Mouse (Mus musculus) forebrain, embryonic 15.5 days (tissue): Measurements from ENCODE around the gene Rora. TPM values are rescaled to one million over a fixed set of nuclear protein-coding genes. Genes with fewer than 3 reads are reported as not detected.
A peak's percentile ranks its signal among the peaks of the same experiment; 100 is the strongest.

ENCODE experiments used
- ATAC-seq: fragments of 200-750 bp; cut with Nextera tagmentation; replicated peaks from 2 replicates; pipeline ENCODE4 v1.8.0; 2017; ENCODE audit warnings: mild to moderate bottlenecking, moderate TSS enrichment, moderate library complexity
- H3K27ac ChIP-seq: fragments of 300-500 bp; sonication (generic); replicated peaks from 2 replicates; pipeline ENCODE4 v1.5.1; 2015; ENCODE audit warnings: mild to moderate bottlenecking, inconsistent platforms
- H3K27me3 ChIP-seq: fragments of 300-500 bp; sonication (generic); 2 replicates; pipeline ENCODE4 v1.6.1; 2015; ENCODE audit warnings: inconsistent platforms
- H3K36me3 ChIP-seq: fragments of 300-500 bp; sonication (generic); 2 replicates; pipeline ENCODE4 v1.6.1; 2015; ENCODE audit warnings: mild to moderate bottlenecking, inconsistent platforms
- H3K4me1 ChIP-seq: fragments of 300-500 bp; sonication (generic); 2 replicates; pipeline ENCODE4 v1.6.1; 2015; ENCODE audit warnings: inconsistent platforms
- H3K4me2 ChIP-seq: fragments of 300-500 bp; sonication (generic); replicated peaks from 2 replicates; pipeline ENCODE4 v1.6.1; 2015; ENCODE audit warnings: mild to moderate bottlenecking, inconsistent platforms
- H3K4me3 ChIP-seq: fragments of 300-500 bp; sonication (generic); 2 replicates; pipeline ENCODE4 v1.5.1; 2015; ENCODE audit warnings: mild to moderate bottlenecking, inconsistent platforms
- H3K9ac ChIP-seq: fragments of 300-500 bp; sonication (generic); replicated peaks from 2 replicates; pipeline ENCODE4 v1.6.1; 2015; ENCODE audit warnings: mild to moderate bottlenecking, inconsistent platforms
- H3K9me3 ChIP-seq: fragments of 300-500 bp; sonication (generic); 2 replicates; pipeline ENCODE4 v1.6.1; 2016; ENCODE audit warnings: inconsistent platforms
- WGBS: fragments of 180-500 bp; shearing (Covaris S2); methylation state at CpG from one replicate; pipeline ENCODE4 v1.1.7; 2015; ENCODE audit warnings: mixed read lengths; 5-methylcytosine and 5-hydroxymethylcytosine counted together
- polyA plus RNA-seq: library from polyadenylated mRNA; unstranded; fragments of >200 nt; fragmentation: Nextera tagmentation; extraction: Ambion mirVana; gene quantifications from 2 replicates; pipeline ENCODE4 v1.2.1, GENCODE M21; 2015

The Rora gene
- polyA plus RNA-seq, 1 experiment from 2014 or later: 11.8 TPM

GRCm38 (mm10) chr9:68799065-68799464 is 145.5 kb downstream of the Rora start:
- Histone ChIP-seq H3K9me3 (no peaks in the 10 kb centered on the region), H3K27me3 (peaks cover 2% of the 10 kb centered on the region; the same call in 1 of the 2 replicates), H3K4me2 (no peak overlapping the region), H3K36me3 (no peaks in the 10 kb centered on the region), H3K27ac (no peak overlapping the region), H3K4me3 (no peak overlapping the region), H3K4me1 (no peaks in the 10 kb centered on the region), H3K9ac (no peak overlapping the region)
- WGBS: 61% methylated on average over 6 of the region's 6 CpGs
- peak; percentile 83; the same call in 1 of the 2 replicates for ATAC-seq

DNA sequence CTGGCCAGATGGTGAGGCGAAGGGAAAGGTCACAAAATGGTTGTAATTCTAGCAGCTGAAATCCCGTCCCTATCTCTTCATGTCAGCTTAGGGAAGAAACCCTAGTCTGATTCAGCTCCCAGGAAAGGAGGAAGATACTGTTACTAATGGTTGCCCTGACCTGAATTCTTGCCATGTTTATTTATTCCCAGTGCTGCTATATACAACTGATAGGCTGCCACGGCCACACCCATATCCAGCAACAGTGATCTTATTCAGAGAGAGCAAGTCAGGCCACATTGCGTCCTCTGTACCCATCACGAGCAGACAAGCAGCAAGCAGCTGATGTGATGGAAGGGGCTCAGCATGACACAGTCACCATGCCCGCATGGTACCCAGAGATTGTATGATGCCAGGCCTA is 150.6 kb downstream of the Rora start:
- 87% methylated on average over 6 of the region's 6 CpGs for WGBS
- ATAC-seq: no peak

DNA sequence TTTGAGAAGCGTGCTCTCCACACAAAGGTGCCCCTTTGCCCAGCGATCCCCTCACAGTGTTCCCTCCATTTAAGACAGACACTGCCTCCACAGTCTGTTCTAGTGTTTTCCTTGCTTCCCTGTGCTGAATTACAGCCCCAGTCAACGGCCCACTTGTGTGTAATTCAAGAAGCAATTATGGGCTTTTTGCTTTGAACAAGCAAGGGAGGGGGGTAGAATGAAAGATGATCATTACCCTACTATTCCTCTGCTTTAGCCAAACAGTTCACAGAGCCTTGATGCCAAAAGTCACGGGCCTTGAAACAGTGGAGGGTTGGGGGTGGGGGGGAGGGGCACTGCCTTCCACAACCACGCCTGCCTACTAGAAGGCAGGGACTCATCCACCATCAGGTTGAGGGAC is 152.2 kb downstream of the Rora start:
- Histone ChIP-seq H3K27me3 (no peaks in the 10 kb centered on the region), H3K9me3 (no peaks in the 10 kb centered on the region), H3K4me1 (no peaks in the 10 kb centered on the region), H3K9ac (no peak overlapping the region), H3K36me3 (no peaks in the 10 kb centered on the region), H3K4me2 (no peak overlapping the region), H3K27ac (no peak overlapping the region), H3K4me3 (no peak overlapping the region)
- ATAC-seq: no peak
- 53% methylated on average over 5 of the region's 5 CpGs for WGBS

More for the DNA sequence above, 150.6 kb downstream of the Rora start:
- H3K4me3 ChIP-seq: no peak overlapping the region
- no peak overlapping the region for H3K27ac ChIP-seq
- no peaks in the 10 kb centered on the region for H3K36me3 ChIP-seq
- no peaks in the 10 kb centered on the region for H3K4me1 ChIP-seq
- no peaks in the 10 kb centered on the region for H3K27me3 ChIP-seq
- no peak overlapping the region for H3K4me2 ChIP-seq
- H3K9me3 ChIP-seq: no peaks in the 10 kb centered on the region
- H3K9ac ChIP-seq: no peak overlapping the region

DNA sequence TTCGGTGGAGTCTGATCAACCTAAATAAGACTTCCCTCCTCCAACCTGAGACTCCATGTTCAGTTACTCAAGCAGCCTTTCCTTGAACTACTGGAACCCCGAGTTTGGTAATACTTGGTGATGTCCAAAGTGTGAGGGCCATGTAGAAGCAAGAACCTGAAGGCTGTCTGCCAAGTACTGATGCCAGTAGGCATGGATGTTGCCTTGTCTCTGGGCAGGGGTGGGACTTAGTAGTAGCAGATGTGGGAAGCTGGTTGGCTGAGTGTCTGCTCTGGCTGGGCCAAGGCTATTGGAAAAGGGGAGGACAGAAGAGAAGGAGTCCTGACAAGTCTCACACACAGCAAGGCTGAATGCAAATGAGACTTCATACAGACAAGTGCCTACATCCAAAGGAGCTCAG is 154.1 kb downstream of the Rora start:
- H3K36me3 ChIP-seq: no peaks in the 10 kb centered on the region
- no peak overlapping the region for H3K9ac ChIP-seq
- H3K4me1 ChIP-seq: no peaks in the 10 kb centered on the region
- no peak overlapping the region for H3K4me2 ChIP-seq
- ATAC-seq: no peak
- WGBS: 93% methylated on average over 2 of the region's 2 CpGs
- H3K4me3 ChIP-seq: no peak overlapping the region
- no peaks in the 10 kb centered on the region for H3K27me3 ChIP-seq
- H3K27ac ChIP-seq: no peak overlapping the region
- H3K9me3 ChIP-seq: no peaks in the 10 kb centered on the region

DNA sequence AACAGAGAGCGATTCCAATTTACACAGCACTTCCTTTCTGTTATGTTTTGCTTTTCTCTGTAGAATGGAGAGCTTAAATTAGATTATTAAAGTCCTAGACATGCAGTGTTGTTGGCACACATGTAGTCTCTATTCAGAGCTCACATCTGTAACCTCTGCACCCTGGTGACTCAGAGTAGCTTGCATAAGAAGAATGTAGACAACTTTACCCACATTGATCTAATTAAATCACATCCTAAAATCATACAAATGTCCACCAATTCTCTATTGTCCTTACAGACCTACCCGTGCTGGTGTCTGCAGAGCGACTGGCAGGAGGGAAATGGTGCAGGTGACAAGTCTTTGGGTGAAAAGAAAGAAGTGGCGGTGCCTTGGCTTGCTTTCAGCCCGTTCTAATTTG is 155.9 kb downstream of the Rora start:
- Histone ChIP-seq H3K4me1 (no peaks in the 10 kb centered on the region), H3K27ac (no peak overlapping the region), H3K27me3 (no peaks in the 10 kb centered on the region), H3K36me3 (no peaks in the 10 kb centered on the region), H3K9me3 (no peaks in the 10 kb centered on the region), H3K9ac (no peak overlapping the region), H3K4me3 (no peak overlapping the region), H3K4me2 (no peak overlapping the region)
- 54% methylated on average over 5 of the region's 5 CpGs for WGBS
- ATAC-seq: no peak

- no peaks in the 10 kb centered on the region for H3K36me3 ChIP-seq
- H3K4me1 ChIP-seq: no peaks in the 10 kb centered on the region
- H3K9me3 ChIP-seq: no peaks in the 10 kb centered on the region
- no peaks in the 10 kb centered on the region for H3K27me3 ChIP-seq
- WGBS: 64% methylated on average over 1 of the region's 1 CpGs
- no peak overlapping the region for H3K9ac ChIP-seq
- ATAC-seq: no peak
- no peak overlapping the region for H3K27ac ChIP-seq
- H3K4me2 ChIP-seq: no peak overlapping the region
- H3K4me3 ChIP-seq: no peak overlapping the region
Observed at GRCm38 (mm10) chr9:68814723-68815122, 161.1 kb downstream of the Rora start.

- no peak overlapping the region for H3K4me3 ChIP-seq
- no peak overlapping the region for H3K27ac ChIP-seq
- no peaks in the 10 kb centered on the region for H3K4me1 ChIP-seq
- ATAC-seq: no peak
- no peaks in the 10 kb centered on the region for H3K27me3 ChIP-seq
- H3K36me3 ChIP-seq: no peaks in the 10 kb centered on the region
- H3K9ac ChIP-seq: no peak overlapping the region
- no peaks in the 10 kb centered on the region for H3K9me3 ChIP-seq
- WGBS: 94% methylated on average over 9 of the region's 9 CpGs
- no peak overlapping the region for H3K4me2 ChIP-seq
Observed at GRCm38 (mm10) chr9:68815877-68816276, 162.3 kb downstream of the Rora start.

- H3K4me1 ChIP-seq: no peaks in the 10 kb centered on the region
- no peak overlapping the region for H3K9ac ChIP-seq
- 76% methylated on average over 4 of the region's 4 CpGs for WGBS
- no peak overlapping the region for H3K27ac ChIP-seq
- no peak for ATAC-seq
- H3K4me2 ChIP-seq: no peak overlapping the region
- no peaks in the 10 kb centered on the region for H3K27me3 ChIP-seq
- no peaks in the 10 kb centered on the region for H3K36me3 ChIP-seq
- no peaks in the 10 kb centered on the region for H3K9me3 ChIP-seq
- no peak overlapping the region for H3K4me3 ChIP-seq
Observed at GRCm38 (mm10) chr9:68820036-68820435, 166.4 kb downstream of the Rora start.

DNA sequence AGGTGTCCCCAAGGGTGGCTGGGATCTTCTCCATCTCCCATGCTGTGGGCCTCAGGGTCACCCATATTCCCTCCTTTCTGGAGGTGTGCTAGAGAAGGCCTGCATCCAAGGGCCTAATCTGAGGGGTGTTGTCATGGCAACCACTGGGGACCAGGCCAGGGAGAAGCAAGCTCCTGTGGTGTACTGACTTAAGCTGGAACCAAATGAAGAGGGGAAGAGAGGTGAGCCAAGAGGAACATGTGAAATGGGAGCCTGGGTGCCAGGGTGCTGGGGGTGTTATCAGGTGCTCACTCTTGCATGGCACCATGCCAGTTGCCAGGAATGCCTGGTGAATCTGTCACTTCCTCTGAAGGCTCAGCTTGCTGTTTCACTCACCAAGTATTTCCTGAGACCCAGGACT is 166.9 kb downstream of the Rora start:
- no peaks in the 10 kb centered on the region for H3K27me3 ChIP-seq
- H3K9me3 ChIP-seq: no peaks in the 10 kb centered on the region
- no peak overlapping the region for H3K4me3 ChIP-seq
- no peak for ATAC-seq
- H3K9ac ChIP-seq: no peak overlapping the region
- H3K27ac ChIP-seq: no peak overlapping the region
- no peaks in the 10 kb centered on the region for H3K36me3 ChIP-seq
- H3K4me1 ChIP-seq: no peaks in the 10 kb centered on the region
- no peak overlapping the region for H3K4me2 ChIP-seq

GRCm38 (mm10) chr9:68821388-68821787 is 167.8 kb downstream of the Rora start:
- H3K27ac ChIP-seq: no peak overlapping the region
- 30% methylated on average over 1 of the region's 1 CpGs for WGBS
- H3K9ac ChIP-seq: no peak overlapping the region
- no peak overlapping the region for H3K4me2 ChIP-seq
- H3K27me3 ChIP-seq: peaks cover 3% of the 10 kb centered on the region; the same call in 1 of the 2 replicates
- H3K36me3 ChIP-seq: no peaks in the 10 kb centered on the region
- ATAC-seq: no peak
- no peak overlapping the region for H3K4me3 ChIP-seq
- no peaks in the 10 kb centered on the region for H3K9me3 ChIP-seq
- H3K4me1 ChIP-seq: no peaks in the 10 kb centered on the region

GRCm38 (mm10) chr9:68823292-68823691 is 169.7 kb downstream of the Rora start:
- H3K9me3 ChIP-seq: no peaks in the 10 kb centered on the region
- ATAC-seq: no peak
- no peak overlapping the region for H3K4me2 ChIP-seq
- no peak overlapping the region for H3K9ac ChIP-seq
- no peak overlapping the region for H3K4me3 ChIP-seq
- peaks cover 3% of the 10 kb centered on the region; the same call in 1 of the 2 replicates for H3K27me3 ChIP-seq
- no peaks in the 10 kb centered on the region for H3K4me1 ChIP-seq
- H3K27ac ChIP-seq: no peak overlapping the region
- no peaks in the 10 kb centered on the region for H3K36me3 ChIP-seq
- 80% methylated on average over 5 of the region's 5 CpGs for WGBS

GRCm38 (mm10) chr9:68825107-68825506 is 171.5 kb downstream of the Rora start:
- 83% methylated on average over 4 of the region's 4 CpGs for WGBS

DNA sequence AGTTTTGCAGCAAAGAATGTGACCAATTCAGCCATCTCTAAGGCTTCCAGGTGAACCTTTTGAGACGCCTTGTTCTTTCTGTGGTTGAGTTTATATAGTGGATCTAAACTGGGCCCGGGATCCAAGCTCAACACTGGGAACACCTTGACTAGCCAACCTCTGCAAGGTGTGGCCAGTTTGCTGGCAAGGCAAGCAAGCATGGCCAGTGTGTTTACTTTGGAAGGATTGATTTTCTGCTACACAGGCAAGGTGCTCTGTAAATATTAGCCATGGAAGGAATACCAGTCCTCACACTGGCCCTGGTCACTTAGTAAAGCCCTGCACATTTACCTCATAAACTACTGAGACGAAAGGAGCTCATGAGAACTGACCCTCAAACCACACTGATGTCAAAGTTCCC is 172.3 kb downstream of the Rora start:
- ATAC-seq: no peak
- H3K27me3 ChIP-seq: peaks cover 3% of the 10 kb centered on the region; the same call in 1 of the 2 replicates
- H3K9me3 ChIP-seq: no peaks in the 10 kb centered on the region
- no peaks in the 10 kb centered on the region for H3K36me3 ChIP-seq
- no peak overlapping the region for H3K4me2 ChIP-seq
- H3K27ac ChIP-seq: no peak overlapping the region
- WGBS: 95% methylated on average over 3 of the region's 3 CpGs
- no peak overlapping the region for H3K4me3 ChIP-seq
- no peak overlapping the region for H3K9ac ChIP-seq
- no peaks in the 10 kb centered on the region for H3K4me1 ChIP-seq

More at GRCm38 (mm10) chr9:68825107-68825506, 171.5 kb downstream of the Rora start:
- Histone ChIP-seq H3K9me3 (no peaks in the 10 kb centered on the region), H3K9ac (no peak overlapping the region), H3K4me3 (no peak overlapping the region), H3K27me3 (peaks cover 3% of the 10 kb centered on the region; the same call in 1 of the 2 replicates), H3K27ac (no peak overlapping the region), H3K4me2 (no peak overlapping the region), H3K4me1 (no peaks in the 10 kb centered on the region), H3K36me3 (no peaks in the 10 kb centered on the region)
- ATAC-seq: no peak
